Mouse (Mus musculus) regulatory T cell (primary cell): ENCODE results near the gene Stub1.
"Not testable (repeated sequence)": the region's sequence is repeated elsewhere in the genome, so short reads cannot be mapped to it uniquely, and the experiment has no call there.

Experiments
- in situ Hi-C: fragments of 300-600 bp; cut with MboI, MseI; formaldehyde crosslinking; loops from one replicate; pipeline ENCODE4 v1.15.1; 2025; ENCODE audit warnings: high pct_unique_total_duplicates

Gene Stub1

DNA sequence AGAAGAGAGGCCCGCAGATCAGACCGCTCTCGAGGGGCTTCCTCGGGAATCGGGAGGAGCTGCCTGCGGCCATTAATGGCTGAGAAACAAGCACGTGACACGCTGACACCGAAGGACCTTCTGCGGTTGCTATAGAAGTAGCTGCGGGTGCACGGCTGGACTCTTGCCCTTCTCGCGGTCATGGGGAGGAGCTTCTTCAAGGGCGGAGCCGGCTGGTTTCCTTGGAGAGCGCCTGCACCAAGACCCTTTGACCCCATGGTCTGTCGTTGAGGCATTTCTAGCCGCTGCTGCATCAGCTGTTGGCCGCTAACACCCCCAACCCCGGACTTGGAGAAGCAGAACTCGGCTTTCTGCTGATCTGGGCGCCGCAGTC is at the start of gene Stub1:
Gene Stub1, minus strand, starts transcription at position 114 of the 373 bp plus-strand sequence.
- in situ Hi-C loops = no loop called here

- in situ Hi-C loops = no loop called here
These were observed 49.1 kb upstream of the Stub1 start for GRCm38 (mm10) chr17:25882306-25882705.

GRCm38 (mm10) chr17:25881691-25882090 is 48.5 kb upstream of the Stub1 start:
- in situ Hi-C loops = no loop called here

- in situ Hi-C loops = no loop called here
These were observed 47.9 kb upstream of the Stub1 start for GRCm38 (mm10) chr17:25880913-25881641.

GRCm38 (mm10) chr17:25880196-25880910 is 47.1 kb upstream of the Stub1 start, which contains the start of gene Wfikkn1:
Gene Wfikkn1 (minus strand): TSS chr17:25880858.
- in situ Hi-C loops = no loop called here

GRCm38 (mm10) chr17:25879750-25880149 is 46.5 kb upstream of the Stub1 start:
- in situ Hi-C loops = no loop called here

DNA sequence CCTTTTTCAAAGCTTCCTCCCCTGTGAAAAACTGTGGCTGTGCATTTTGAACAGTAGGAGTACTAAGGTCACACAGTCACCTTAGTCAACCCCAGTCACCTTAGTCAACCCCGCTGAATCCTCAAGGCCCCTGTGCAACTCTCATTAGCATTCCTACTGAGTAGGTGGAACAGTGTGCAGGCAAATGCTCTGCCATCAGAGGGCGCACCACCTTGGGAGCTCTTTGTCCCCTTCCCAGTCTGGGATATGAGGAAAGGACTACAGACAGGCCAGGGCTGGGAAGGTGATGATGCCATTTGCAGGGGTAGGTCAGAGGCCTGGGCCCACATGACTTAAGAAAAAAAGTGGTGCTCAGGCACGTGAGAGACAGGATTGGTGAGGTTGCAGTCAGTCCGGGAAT is 46.1 kb upstream of the Stub1 start:
- in situ Hi-C loops = no loop called here

GRCm38 (mm10) chr17:25878611-25879180 is 45.5 kb upstream of the Stub1 start:
- in situ Hi-C loops = no loop called here

DNA sequence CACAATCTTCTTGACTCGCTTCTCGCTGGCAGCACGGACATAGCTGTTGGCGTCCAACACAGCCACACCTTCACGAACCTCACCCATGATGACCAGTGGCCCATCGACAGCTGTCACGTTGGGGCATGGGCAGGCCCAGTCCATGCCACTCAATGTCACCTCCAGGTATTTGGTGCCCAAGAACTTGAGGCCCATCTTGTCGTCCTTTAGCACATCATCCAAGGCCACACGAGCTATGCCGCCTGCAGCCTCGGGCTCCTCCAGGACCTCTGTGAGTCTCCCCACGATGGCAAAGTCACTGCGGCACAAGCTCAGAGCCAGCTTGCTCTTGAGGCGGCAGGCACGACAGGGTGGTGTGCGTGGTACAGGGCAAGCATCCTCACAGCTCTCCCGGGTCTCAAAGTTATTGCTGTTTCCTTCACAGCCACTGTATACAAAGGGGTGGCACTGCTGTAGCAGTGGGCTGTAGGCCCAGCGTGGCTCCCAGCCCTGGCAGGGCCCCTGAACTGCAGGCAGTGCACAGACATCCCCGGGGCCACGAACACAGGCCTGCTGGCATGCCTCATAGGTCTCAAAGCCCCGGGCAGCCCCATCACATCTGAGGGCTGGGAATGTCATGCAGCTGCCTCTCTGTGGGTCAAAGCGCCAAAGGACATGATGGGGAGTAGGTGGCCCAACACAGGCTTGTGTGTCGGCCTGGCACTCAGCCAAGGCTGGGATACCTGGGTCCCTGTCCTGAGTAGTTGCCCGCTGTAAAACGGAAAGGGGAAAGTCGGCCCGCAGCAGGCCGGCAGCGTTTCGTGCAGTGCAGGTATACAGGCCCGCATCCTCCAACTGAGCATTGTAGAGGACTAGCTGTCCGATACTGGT is 44.8 kb upstream of the Stub1 start:
- in situ Hi-C loops = no loop called here

DNA sequence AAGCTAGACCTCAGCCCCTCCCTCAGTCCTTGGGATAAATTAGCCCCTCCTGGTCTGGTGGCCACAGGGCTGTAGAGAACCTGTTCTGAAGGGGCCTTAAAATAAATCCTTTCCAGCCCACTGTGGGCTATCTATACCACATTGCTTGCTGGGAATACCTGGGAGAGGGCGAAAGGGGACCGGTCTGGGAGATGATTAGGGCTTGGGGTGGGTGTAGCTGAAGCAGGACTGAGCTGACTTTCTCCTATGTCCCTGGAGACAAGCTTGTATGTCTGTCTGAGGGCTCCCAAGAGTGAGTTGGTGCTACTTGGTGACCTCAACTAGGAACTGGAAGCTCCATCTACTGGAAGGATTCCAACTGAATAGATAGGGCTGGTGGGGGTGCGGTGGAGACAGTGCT is 43.8 kb upstream of the Stub1 start:
- in situ Hi-C loops = no loop called here

- in situ Hi-C loops = no loop called here
These were observed 43.2 kb upstream of the Stub1 start for GRCm38 (mm10) chr17:25876347-25876915.

- in situ Hi-C loops = no loop called here
These were observed 42.2 kb upstream of the Stub1 start for GRCm38 (mm10) chr17:25875171-25876136.

GRCm38 (mm10) chr17:25874721-25875170 is 41.5 kb upstream of the Stub1 start, which contains the start of gene Mettl26:
Gene Mettl26 (plus strand): TSS chr17:25875074.
- in situ Hi-C loops = no loop called here

- in situ Hi-C loops = no loop called here
These were observed 41.0 kb upstream of the Stub1 start for GRCm38 (mm10) chr17:25874148-25874720.

DNA sequence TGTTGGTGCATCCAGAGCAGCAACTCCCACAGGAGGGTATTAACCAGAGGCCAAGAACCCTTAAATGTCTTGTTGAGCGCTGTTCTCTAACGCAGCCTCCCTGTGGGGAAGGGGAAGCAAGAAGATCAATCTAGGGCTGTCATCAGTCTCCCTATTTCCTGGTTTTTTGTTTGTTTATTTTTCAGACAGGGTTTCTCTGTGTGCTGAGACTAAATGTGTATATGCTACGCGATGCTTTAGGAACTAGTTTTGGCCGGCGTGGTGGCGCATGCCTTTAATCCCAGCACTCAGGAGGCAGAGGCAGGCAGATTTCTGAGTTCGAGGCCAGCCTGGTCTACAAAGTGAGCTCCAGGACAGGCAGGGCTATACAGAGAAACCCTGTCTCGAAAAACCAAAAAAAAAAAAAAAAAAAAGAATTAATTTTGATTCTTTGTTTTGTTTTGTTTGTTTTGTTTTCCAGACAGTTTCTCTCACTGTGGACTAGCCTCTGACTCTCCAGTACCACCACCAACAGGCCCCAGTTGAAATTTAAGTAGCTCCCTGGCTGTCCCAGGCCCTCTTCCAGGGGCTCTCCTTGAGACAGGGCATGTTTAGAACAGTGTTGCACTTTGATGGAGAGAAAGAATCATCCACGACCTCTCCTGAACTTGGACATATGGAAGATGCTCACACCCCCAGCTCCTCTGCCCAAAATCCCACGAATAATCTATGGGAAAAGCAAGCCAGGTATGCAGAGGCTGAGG is 40.4 kb upstream of the Stub1 start:
- in situ Hi-C loops = no loop called here

DNA sequence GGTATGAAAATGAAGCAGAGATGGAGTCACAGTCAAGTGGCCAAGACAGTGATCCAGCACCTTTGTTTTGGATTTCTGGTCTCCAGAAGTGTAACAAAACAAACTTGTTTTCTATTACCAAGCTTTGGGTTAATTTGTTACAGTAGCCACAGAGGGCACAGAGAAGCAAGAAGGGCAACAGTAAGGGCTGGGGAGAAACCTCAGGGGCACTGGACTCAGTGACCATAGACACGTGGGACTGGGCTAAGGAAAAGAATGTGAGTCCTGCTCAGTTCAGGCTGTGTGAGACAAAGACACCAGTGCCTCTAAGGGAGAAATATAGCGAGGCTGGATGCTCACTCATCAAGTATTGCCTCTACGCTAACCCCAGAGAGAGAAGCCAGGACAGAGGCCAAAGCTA is 39.5 kb upstream of the Stub1 start:
- in situ Hi-C loops = no loop called here

GRCm38 (mm10) chr17:25871566-25871965 is 38.4 kb upstream of the Stub1 start:
- in situ Hi-C loops = not testable (repeated sequence)

- in situ Hi-C loops = no loop called here
These were observed 36.8 kb upstream of the Stub1 start for GRCm38 (mm10) chr17:25869954-25870353.

GRCm38 (mm10) chr17:25869498-25869897 is 36.3 kb upstream of the Stub1 start:
- in situ Hi-C loops = no loop called here
